Mouse (Mus musculus) C2C12 (cell line): ENCODE results near the gene Gm5737.

Experiments
- CTCF ChIP-seq: IDR thresholded peaks from one replicate; pipeline ENCODE4 v1.5.1; 2011; ENCODE audit not compliant: control insufficient read depth, insufficient read depth, insufficient read length
- MYOG ChIP-seq: IDR thresholded peaks from one replicate; pipeline ENCODE4 v1.6.1; 2011; ENCODE audit not compliant: control insufficient read depth, insufficient read length; ENCODE audit errors: extremely low read depth

GRCm38 (mm10) chr7:120874764-120875539 lies 62.8 kb downstream of the Gm5737 start:
- TF ChIP-seq CTCF (no peak), MYOG (no peak)
